Mouse (Mus musculus): ENCODE results near the gene Lactb.

- TF ChIP-seq GATA1 (IDR thresholded peaks at IDR 0.05; ENCODE audit: borderline replicate concordance, low read length) (no peak), FLI1 (IDR thresholded peaks at IDR 0.05; ENCODE audit: low read length) (no peak)
Measured at GRCm38 (mm10) chr9:66945161-66945560, 30.1 kb downstream of the Lactb start.
